Mouse (Mus musculus) R1 (cell line): Measurements from ENCODE around the gene Erbin.
A peak's percentile ranks its signal among the peaks of the same experiment; 100 is the strongest.

Experiments used
- DNase-seq: peaks from one replicate; pipeline ENCODE4 v3.0.0-alpha.2; 2018; ENCODE audit warnings: low read depth, low spot score

Gene Erbin

DNA sequence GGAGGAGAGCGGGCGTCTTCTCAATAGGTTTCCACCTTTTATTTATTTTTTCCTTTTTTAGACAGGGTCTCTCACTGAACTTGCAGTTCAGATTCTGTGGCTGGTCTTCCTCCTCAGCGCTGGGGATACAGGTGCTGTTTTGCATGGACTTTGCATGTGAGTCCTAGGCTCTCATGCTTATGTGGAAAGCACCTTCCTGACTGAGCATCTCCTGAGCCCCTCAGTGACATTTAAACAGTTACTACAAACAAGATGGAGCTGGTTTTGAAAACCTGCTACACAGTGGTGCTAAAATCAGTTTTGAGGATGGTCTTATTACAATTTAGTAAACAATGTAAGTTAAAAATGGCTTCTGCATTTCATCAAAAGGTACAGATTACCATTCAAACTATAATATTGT lies 102.4 kb downstream of the Erbin start:
- no peak for DNase-seq

DNA sequence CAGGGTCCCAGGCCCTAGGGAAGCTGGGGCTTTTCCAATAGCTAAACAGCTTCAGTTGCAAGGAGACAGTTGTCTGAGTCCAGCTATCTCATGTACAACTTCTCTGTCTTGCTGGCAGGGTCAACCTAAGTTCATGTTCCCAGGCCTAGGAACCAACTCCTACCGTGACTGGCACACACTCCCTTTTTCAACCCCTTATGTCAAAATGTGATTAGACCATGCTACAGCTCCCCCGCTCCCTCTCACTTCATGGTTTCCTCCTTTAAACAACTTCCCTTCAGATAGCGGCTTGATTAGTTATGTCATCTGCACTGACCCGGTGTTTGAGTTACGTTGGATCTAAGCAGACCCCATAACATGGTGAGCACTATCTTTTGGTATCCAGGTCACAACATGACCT lies 112.8 kb downstream of the Erbin start:
- DNase-seq: no peak

DNA sequence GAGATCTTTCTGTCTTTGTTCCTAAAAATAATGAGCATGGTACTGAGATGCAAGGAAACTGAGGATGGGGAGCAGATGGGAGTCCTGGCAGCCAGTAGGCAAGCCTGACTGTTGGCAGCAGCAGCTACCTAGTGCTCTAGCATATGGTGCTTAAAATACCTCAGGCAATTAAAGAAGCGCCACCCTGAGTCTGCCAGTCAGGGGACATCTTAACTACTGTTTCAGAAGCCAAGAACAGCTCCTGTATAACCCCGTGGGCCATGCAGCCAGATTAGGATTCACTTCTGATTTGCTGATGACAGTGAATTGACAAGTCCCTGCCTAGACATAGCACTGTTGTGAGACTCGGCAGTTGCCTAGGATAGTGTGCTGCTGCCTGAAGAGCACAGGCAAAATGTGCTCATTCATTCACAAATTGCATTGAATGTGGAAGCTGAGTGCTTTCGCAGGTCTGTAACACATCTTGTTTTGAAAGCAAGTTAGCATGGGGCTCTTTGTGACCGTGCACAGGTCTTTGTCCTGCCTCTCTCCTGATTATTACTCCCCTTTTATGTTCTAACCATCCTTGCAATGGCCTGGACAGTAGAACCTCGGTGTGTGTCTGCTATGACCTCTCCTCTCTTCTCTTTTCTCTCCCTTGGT lies 114.0 kb downstream of the Erbin start:
- DNase-seq: peak; percentile 38

DNA sequence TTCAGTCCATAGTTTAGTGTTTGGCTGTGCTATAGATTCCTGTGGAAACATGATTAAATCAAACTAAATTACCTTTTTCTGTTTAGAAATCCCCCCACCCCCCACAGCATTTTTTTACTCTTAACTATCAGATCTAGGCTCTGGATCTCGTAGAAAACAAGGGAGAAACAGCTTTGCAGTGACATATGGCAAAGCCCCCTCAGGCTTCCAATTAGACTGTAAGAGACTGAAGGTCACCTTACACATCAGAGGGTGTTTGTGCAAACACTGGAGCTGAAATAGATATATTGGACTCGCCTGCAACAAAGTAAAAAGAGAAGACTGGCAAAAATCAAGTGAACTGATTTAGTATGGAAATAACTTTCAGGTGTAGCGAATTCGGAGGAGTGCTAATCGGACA lies 116.6 kb downstream of the Erbin start:
- DNase-seq: no peak

DNA sequence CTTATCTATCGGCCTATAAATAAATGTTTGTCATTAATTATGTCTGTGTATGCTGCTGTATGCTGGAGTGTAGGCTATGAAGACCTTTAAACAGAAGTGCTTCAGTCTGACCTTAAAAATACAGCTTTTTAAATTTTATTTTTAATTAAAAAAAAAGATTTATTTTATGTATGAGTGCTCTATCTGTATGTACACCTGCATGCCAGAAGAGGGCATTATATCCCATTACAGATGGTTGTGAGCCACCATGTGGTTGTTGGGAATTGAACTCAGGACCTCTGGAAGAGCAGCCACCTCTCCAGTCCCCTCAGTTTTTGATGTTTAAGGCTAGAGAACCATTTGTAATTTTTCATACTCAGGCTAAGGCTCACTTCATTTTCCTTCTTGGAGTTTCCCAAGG lies 119.3 kb downstream of the Erbin start:
- no peak for DNase-seq

DNA sequence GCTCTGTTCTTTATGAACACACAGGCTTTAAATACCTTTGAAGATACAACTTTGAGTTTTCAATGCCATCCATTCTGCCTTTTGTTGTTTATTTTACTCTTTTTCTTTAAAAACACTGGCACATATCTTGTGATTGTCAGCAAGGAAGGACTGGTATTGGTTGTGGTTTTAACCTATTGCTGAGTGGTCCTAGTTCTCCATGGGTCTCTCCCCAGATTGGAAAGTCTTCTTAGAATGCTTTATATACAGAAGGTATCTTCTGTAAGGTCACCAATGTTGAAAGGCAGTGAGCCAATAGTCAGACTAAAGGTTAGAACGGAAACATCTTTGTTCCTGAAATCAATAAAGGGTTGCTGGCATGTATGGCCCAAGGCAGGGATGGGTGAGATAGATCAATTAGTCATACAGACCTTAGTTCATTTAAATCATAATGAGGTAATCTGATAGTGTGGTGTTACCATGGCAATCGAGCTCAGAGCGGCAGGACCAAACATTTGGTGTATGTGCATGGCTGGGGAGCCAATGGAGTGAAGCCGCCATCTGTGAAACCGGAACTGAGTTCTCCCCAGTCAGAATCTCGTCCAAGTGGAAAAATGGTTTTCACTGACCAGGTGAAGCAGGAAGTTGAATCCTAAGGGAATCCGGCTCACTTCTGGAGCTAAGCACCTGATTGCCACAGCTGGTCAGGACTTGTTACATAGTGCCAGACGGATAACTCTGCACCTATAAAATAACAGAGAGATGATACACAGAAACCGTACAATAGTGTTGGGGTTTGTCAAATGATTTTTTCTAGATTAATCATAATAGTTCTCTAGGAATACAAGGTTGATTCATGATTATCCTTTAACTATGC lies 125.4 kb downstream of the Erbin start:
- peak; percentile 57 for DNase-seq

DNA sequence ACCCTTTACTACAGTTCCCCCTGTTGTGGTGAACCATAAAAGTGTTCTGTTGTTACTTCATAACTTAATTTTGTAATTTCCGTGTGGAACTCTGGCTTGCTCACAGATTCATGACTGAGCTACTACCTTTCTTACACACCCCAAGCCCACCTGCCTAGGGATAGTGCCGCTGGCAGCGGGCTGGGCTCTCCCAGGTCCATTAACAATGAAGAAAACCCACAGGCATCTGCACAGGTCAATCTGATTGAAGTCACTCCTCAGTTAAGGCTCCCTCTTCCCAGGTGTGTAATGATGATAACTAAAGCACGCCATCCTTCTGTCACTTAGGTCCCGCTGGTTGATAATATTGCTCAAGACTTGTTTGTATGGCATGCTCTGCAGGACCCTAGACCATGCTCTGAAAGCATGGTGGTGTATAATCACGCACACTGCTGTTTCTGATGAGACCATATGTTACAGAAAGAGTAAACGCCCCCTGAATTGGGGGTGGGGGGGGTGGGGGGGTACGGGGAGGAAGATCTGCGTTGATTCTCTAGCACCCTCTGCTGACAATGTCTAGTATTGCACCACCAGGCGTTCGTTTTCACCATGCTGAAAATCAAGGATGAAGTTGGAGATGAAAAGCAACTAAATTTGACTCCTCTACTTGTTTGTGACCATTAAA lies 140.3 kb downstream of the Erbin start:
- DNase-seq: peak; percentile 60

DNA sequence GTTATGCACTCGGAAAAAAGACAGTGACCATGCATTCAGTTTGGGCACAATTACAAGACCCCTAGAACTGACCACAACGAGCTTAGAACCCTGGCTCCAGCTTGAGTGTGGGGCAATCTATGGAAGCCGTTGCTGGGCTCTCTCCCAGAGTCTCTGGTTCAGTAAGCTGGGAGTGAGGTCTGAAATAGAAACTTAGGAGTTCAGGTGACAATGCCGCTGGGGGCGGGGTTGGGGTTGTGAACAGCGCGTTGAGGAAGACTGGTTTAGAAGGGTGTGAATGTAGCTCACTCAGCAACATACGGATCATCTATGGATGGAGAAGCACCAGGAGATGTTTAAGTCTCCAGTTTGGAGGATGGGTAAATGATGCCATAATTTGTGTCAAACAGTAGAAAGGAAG lies 143.2 kb downstream of the Erbin start:
- no peak for DNase-seq

DNA sequence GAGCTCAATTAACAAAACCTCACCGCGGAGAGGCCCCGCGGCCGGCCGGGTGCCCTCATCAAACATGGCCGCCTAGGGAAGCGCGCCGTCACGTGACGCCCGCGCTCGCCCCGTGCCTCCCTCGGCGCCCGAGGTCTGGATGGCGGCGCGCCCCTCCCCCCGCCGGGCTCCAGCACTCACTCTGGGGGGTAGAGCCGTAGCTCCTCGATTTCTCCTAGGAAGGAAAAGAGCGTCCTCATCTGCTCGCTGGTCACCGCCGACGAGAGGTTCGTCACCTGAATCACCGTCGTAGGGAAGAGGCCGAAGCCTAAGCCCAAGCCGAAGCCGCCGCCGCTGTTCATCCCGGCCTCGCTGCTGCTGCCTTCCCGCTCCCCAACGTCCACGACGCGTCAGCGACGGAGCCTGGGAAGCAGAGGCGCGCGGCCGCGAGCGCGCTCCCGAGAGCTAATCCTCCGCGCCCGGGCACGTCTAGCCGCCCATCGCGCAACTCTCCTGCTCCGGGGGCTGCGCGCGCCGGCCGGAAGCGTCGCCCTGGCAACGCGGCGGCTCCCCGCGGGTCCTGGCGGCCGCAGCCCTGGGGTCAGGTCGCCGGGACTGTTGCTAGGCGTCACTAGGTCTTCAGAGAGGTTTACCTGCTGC lies 146.1 kb downstream of the Erbin start, which contains the start of gene Srek1:
TSS of gene Srek1 (minus strand) at position 490 of the 639 bp plus-strand sequence.
- DNase-seq: peak; percentile 93

DNA sequence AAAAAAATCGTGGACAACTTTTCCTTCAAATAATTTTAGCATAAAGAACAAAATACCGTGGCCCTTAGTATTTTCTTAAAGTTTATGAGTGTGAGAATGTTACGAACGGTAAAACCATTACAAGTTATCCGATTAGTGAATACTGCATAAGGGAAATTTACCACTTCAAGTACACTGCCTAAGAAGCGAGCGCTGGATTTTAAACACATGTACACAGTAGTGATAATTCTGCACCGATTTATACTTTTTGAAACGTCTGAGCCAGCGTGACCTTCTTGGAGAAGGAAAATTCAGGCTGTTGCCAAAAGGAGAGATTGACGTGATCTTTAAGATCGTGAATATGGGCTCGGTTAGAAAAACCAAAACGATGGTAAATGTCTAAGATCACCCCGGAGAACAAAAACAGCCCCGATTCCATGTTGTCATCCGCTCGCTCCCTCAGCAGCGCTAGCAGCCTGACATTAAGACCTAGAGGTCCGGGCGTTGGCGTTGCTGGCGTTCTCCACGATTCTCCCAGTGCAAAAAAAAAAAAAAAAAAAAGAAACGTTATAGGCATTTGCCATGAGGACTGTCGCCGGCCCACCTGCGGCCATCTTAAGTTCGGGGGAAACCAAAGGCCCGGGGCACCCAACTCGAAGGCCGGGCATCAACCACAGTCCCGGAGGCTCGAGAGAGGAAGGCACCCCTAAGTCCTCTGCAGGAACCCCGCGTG lies 146.8 kb downstream of the Erbin start:
- peak; percentile 81 for DNase-seq

DNA sequence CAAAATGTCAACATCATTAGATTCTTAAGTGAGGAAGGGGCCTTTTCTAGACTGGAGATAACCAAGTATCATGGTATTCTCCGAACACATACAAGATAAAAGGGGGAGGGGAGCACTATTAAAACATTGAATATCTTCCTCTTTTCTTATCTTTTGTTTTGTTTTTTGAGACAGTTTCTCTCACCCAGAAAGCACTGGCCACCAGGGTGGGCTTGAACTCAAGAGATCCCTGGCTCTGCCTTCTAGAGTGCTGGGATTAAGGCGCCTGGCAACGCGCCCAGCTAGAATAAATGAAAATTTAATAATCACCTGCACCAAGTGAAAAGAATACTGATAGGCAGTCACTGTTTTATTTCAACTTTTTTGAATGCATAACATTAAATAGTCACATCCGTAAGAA lies 147.4 kb downstream of the Erbin start:
- DNase-seq: peak; percentile 26

DNA sequence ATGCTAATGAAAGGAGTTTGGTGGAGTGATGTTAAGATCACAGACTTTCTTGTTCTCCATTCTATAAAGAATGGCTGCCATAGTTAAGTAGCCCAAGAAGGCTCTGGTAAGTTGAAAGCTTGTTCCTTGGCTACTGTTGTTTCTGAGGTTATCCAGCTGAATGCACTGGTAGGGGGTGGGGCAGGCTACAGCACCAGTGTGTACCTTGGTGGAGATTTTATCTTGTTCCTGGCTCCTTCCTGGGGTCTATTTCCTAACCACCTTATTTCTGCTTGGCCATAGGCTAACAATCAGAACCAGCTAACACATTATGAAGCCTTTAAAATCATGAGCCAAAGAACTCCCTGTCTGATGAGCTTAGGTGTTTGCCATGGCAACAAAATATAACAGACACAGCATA lies 149.5 kb downstream of the Erbin start:
- DNase-seq: no peak
